Mouse (Mus musculus) fat pad, adult 2 months (tissue): ENCODE results near the gene Ubqln4.
"Not testable (repeated sequence)": the region's sequence is repeated elsewhere in the genome, so short reads cannot be mapped to it uniquely, and the experiment has no call there.

Experiments used
- DNase-seq: peaks from one replicate; pipeline ENCODE4 v3.0.0-alpha.2; 2011; ENCODE audit warnings: low read depth, low spot score; ENCODE audit errors: extremely low read depth

Gene Ubqln4

GRCm38 (mm10) chr3:88563966-88564365, 10.4 kb downstream of the Ubqln4 start:
- DNase-seq: no peak

- DNase-seq: no peak
Measured at GRCm38 (mm10) chr3:88566116-88566515, 12.6 kb downstream of the Ubqln4 start.

- no peak for DNase-seq
Measured at GRCm38 (mm10) chr3:88566536-88567061, 13.0 kb downstream of the Ubqln4 start.

- DNase-seq: no peak
Measured at GRCm38 (mm10) chr3:88567892-88568291, 14.3 kb downstream of the Ubqln4 start.

- DNase-seq: no peak
Measured at GRCm38 (mm10) chr3:88568615-88569014, 15.1 kb downstream of the Ubqln4 start.

GRCm38 (mm10) chr3:88569093-88569492, 15.5 kb downstream of the Ubqln4 start:
- DNase-seq: no peak

- no peak for DNase-seq
Measured at GRCm38 (mm10) chr3:88569694-88570093, 16.1 kb downstream of the Ubqln4 start.

- DNase-seq: no peak
Measured at GRCm38 (mm10) chr3:88570341-88570740, 16.8 kb downstream of the Ubqln4 start.

- DNase-seq: no peak
Measured at GRCm38 (mm10) chr3:88571856-88572255, 18.3 kb downstream of the Ubqln4 start.

- DNase-seq: no peak
Measured at GRCm38 (mm10) chr3:88572835-88573234, 19.3 kb downstream of the Ubqln4 start.

GRCm38 (mm10) chr3:88573810-88574209, 20.3 kb downstream of the Ubqln4 start:
- DNase-seq: no peak

GRCm38 (mm10) chr3:88575540-88575939, 22.0 kb downstream of the Ubqln4 start, which contains the start of gene Ssr2:
Gene Ssr2 (plus strand): TSS chr3:88575876.
- no peak for DNase-seq

GRCm38 (mm10) chr3:88577846-88578245, 24.3 kb downstream of the Ubqln4 start:
- DNase-seq: not testable (repeated sequence)

GRCm38 (mm10) chr3:88578498-88579424, 25.2 kb downstream of the Ubqln4 start:
- no peak for DNase-seq

GRCm38 (mm10) chr3:88579454-88580117, 26.0 kb downstream of the Ubqln4 start:
- no peak for DNase-seq

GRCm38 (mm10) chr3:88585769-88586168, 32.2 kb downstream of the Ubqln4 start:
- DNase-seq: no peak

- no peak for DNase-seq
Measured at GRCm38 (mm10) chr3:88586640-88587039, 33.1 kb downstream of the Ubqln4 start.

GRCm38 (mm10) chr3:88590246-88590645, 36.7 kb downstream of the Ubqln4 start:
- DNase-seq: no peak

- no peak for DNase-seq
Measured at GRCm38 (mm10) chr3:88591044-88591443, 37.5 kb downstream of the Ubqln4 start.

- peak; percentile 90 for DNase-seq
Measured at GRCm38 (mm10) chr3:88591950-88592731, 38.6 kb downstream of the Ubqln4 start.
